Mouse (Mus musculus) CD4-positive, CD25-positive, alpha-beta regulatory T cell, adult 9 weeks (primary cell): ENCODE measurements around the gene Olfr384. TPM values are rescaled to one million over a fixed set of nuclear protein-coding genes. Genes with fewer than 3 reads are reported as not detected.

ENCODE experiments used
- polyA plus RNA-seq: library from polyadenylated mRNA; unstranded; fragments of 100-300 nt; shearing (Covaris generic); gene quantifications from one replicate; pipeline ENCODE4 v1.2.1, GENCODE M21; 2017

The Olfr384 gene
- polyA plus RNA-seq: not detected

DNA sequence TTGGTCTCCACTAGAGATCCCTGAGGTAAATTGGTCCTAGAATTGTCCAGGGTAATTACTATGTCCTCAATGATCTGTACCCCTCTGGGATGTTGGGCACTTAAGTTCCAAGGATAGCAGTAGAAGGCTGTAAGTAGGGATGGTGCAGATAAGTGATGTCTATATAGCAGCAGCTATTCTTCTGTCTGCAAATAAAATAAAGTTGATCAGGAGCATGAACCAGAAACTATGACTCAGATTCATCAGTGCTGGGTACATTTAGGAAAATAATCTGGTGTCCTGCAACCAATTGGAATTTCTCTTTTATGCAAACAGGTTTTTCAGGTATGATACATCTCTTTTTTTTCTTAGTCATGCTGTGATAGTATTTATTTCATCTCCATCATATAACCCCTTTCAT is at the start of gene Olfr384:
Gene Olfr384 (plus strand): TSS at position 301 of the 400 bp plus-strand sequence.

DNA sequence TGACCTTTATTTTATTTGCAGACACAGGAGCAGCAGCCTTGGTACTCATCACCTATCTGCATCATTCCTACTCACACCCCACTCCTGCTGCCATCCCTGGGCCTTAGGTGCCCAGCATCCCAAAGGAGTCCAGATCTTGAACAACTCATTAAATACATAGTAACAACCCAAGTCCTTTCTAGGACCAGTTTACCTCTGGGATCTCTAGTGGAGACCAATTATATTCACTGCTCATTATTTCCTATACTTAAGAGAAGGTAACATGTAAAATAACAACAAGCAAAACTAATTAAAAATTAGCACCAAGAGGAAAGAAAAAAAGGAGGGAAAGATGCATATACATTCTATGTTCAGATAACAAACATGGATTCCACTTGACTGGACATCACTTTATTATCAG is 5.5 kb upstream of the Olfr384 start, which contains the start of gene Olfr385:
Gene Olfr385 (minus strand): TSS at position 101 of the 400 bp plus-strand sequence.

Other genes with a start within 250 kb of the Olfr384 start
- not detected for gene Olfr20, start 247.8 kb upstream of the Olfr384 start, polyA plus RNA-seq
- 0.29 TPM for gene Olfr376, start 227.3 kb upstream of the Olfr384 start, polyA plus RNA-seq
- gene Olfr1, start 199.0 kb upstream of the Olfr384 start, polyA plus RNA-seq: not detected
- not detected for gene Olfr378, start 170.1 kb upstream of the Olfr384 start, polyA plus RNA-seq
- gene Olfr380, start 141.1 kb upstream of the Olfr384 start, polyA plus RNA-seq: not detected
- gene Olfr381, start 107.0 kb upstream of the Olfr384 start, polyA plus RNA-seq: not detected
- gene Olfr382, start 81.4 kb upstream of the Olfr384 start, polyA plus RNA-seq: not detected
- not detected for gene Olfr385, start 5.6 kb upstream of the Olfr384 start, polyA plus RNA-seq
- gene Zfp735, start 90.2 kb downstream of the Olfr384 start, polyA plus RNA-seq: not detected
- not detected for gene Olfr389, start 182.1 kb downstream of the Olfr384 start, polyA plus RNA-seq
- gene Olfr390, start 184.4 kb downstream of the Olfr384 start, polyA plus RNA-seq: not detected
- gene Olfr391-ps, start 204.5 kb downstream of the Olfr384 start, polyA plus RNA-seq: not detected
- not detected for gene Olfr392, start 218.5 kb downstream of the Olfr384 start, polyA plus RNA-seq